Comparison of ENCODE assay signal across 12 mouse cellular contexts in the genomic region with DNA sequence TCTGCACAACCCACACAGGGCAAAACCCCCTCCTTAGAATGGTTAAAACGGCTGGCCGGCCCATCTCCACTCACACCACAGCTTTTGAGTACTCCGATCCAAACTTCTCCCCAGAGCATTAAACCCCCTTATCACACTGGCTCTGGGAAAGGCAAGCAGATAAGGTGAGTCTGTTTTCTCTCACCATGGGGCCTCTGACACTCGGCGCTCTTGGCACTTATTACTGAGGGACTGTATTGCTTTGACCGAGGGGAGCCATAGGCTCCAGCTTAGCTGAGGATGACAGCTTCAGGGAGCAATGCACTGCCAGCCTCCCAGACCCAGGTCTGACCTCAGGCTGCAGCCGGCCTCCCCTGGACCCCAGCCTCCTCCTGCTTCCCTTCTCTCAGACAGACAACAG. TPM values are rescaled to one million over a fixed set of nuclear protein-coding genes. Genes with fewer than 3 reads are reported as not detected.
A peak's percentile ranks its signal among the peaks of the same experiment; 100 is the strongest.
DNase-seq lines count a peak whose midpoint lies in the region; ATAC-seq lines count a peak whose summit lies in the region.
"Had no signal": no experiment of that assay in that cellular context is flagged by ENCODE, and none has a peak within 500 bp of the region (broad histone marks: within the 10 kb centered on the region; RNA-seq: fewer than 3 reads in every experiment).

No protein-coding gene starts in this region.

- H3K9ac ChIP-seq in lung, embryonic 16.5 days (ENCODE audit: low read length) = peak overlapping the region; percentile 93
- H3K9ac ChIP-seq in stomach, embryonic 16.5 days (ENCODE audit: low read length) = peak overlapping the region; percentile 56; the same call in 1 of the 2 replicates
- H3K9ac ChIP-seq: hindbrain, embryonic 14.5 days; limb, embryonic 12.5 days had no signal

- H3K4me2 ChIP-seq in lung, embryonic 16.5 days (ENCODE audit: low read depth, low read length) = peak overlapping the region; percentile 92
- H3K4me2 ChIP-seq in stomach, embryonic 16.5 days (ENCODE audit: low read depth, low read length) = peak overlapping the region; percentile 95
- H3K4me2 ChIP-seq: hindbrain, embryonic 14.5 days had no signal

- WGBS in lung, embryonic 16.5 days = 8% methylated on average over 7 of the region's 7 CpGs
- WGBS in stomach, embryonic 16.5 days = 17% methylated on average over 7 of the region's 7 CpGs

- peak overlapping the region; percentile 94 for H3K27ac ChIP-seq in lung, embryonic 16.5 days (ENCODE audit: low read length)
- H3K27ac ChIP-seq in stomach, embryonic 16.5 days (ENCODE audit: low read length) = peak overlapping the region; percentile 71
- H3K27ac ChIP-seq: hindbrain, embryonic 14.5 days; limb, embryonic 12.5 days had no signal

- H3K4me3 ChIP-seq in lung, embryonic 16.5 days (ENCODE audit: low read length) = peak overlapping the region; percentile 96
- 0 out of 2 replicates have a peak overlapping the region, but pooled peaks have one; percentile 5 for H3K4me3 ChIP-seq in stomach, embryonic 16.5 days (replicated peaks; ENCODE audit: low read length)
- H3K4me3 ChIP-seq: erythroblast, embryonic 14.5 days; limb, embryonic 12.5 days had no signal

- H3K36me3 ChIP-seq in lung, embryonic 16.5 days (ENCODE audit: control insufficient read depth, insufficient read depth, low read length) = 0 out of 2 replicates have a peak, but pooled peaks cover 3% of the 10 kb centered on the region
- no peaks in the 10 kb centered on the region for H3K36me3 ChIP-seq in stomach, embryonic 16.5 days (ENCODE audit: control insufficient read depth, insufficient read depth, low read length)
- H3K36me3 ChIP-seq: limb, embryonic 12.5 days had no signal

- no peak for ATAC-seq in lung, embryonic 16.5 days (ENCODE audit: low read depth)
- ATAC-seq in stomach, embryonic 16.5 days (ENCODE audit: insufficient read depth, low FRiP score) = no peak

- DNase-seq in lung, adult 18-20 months = no peak
- peak; percentile 74 to 79 for DNase-seq in heart, adult 9 months (ENCODE audit: low spot score in 2 of 2)
- DNase-seq in heart, postnatal 4 days = peak; percentile 75
- no peak for DNase-seq in urinary bladder, postnatal 14 days (ENCODE audit: low spot score)
- DNase-seq in adipocyte (ENCODE audit: low spot score) = no peak
- DNase-seq in urinary bladder, postnatal 25 days (ENCODE audit: low spot score) = no peak
- DNase-seq: cerebellum, postnatal 10 days had no signal

- no peaks in the 10 kb centered on the region for H3K27me3 ChIP-seq in lung, embryonic 16.5 days (ENCODE audit: control insufficient read depth, insufficient read depth, low read depth, low read length)
- H3K27me3 ChIP-seq in stomach, embryonic 16.5 days (ENCODE audit: control insufficient read depth, insufficient read depth, low read length) = no peaks in the 10 kb centered on the region

- peaks cover 61% of the 10 kb centered on the region for H3K4me1 ChIP-seq in lung, embryonic 16.5 days (replicated peaks; ENCODE audit: control insufficient read depth, insufficient read depth, low read length)
- H3K4me1 ChIP-seq in stomach, embryonic 16.5 days (ENCODE audit: control insufficient read depth, insufficient read depth, low read length) = peaks cover 52% of the 10 kb centered on the region

- no peaks in the 10 kb centered on the region for H3K9me3 ChIP-seq in lung, embryonic 16.5 days (ENCODE audit: control insufficient read depth, low read length)
- H3K9me3 ChIP-seq in stomach, embryonic 16.5 days (replicated peaks; ENCODE audit: control insufficient read depth, low read length) = no peaks in the 10 kb centered on the region
- H3K9me3 ChIP-seq: limb, embryonic 12.5 days had no signal

RNA-seq across cellular contexts. Expression of a gene that starts 3.9 kb away (rescaled TPM):
- polyA plus RNA-seq in lung, embryonic 16.5 days (2015; fragmentation: Nextera tagmentation; extraction: Ambion mirVana) = 133 and 136 TPM in 2 replicates
- total RNA-seq in heart, postnatal 4 days (2021) = 10 to 100 TPM; 62.2 to 63.4 TPM
- 44.0 and 46.2 TPM in 2 replicates for polyA plus RNA-seq in stomach, embryonic 16.5 days (2015; fragmentation: Nextera tagmentation; extraction: Ambion mirVana)
- polyA plus RNA-seq: erythroblast, embryonic 14.5 days had no signal

RNA-seq across cellular contexts. Expression of a gene that starts 27.8 kb away (rescaled TPM):
- polyA plus RNA-seq in lung, embryonic 16.5 days (2015; fragmentation: Nextera tagmentation; extraction: Ambion mirVana) = 0.19 TPM in 1 of 2 replicates, not detected in the other
- total RNA-seq in heart, postnatal 4 days (2021) = not detected
- polyA plus RNA-seq in stomach, embryonic 16.5 days (2015; fragmentation: Nextera tagmentation; extraction: Ambion mirVana) = 8.1 and 8.9 TPM in 2 replicates
- polyA plus RNA-seq: erythroblast, embryonic 14.5 days had no signal

RNA-seq across cellular contexts. Expression of a gene that starts 33.6 kb away (rescaled TPM):
- polyA plus RNA-seq in lung, embryonic 16.5 days (2015; fragmentation: Nextera tagmentation; extraction: Ambion mirVana) = 106 and 126 TPM in 2 replicates
- 10 to 100 TPM; 55.6 to 55.9 TPM for total RNA-seq in heart, postnatal 4 days (2021)
- polyA plus RNA-seq in stomach, embryonic 16.5 days (2015; fragmentation: Nextera tagmentation; extraction: Ambion mirVana) = 117 and 133 TPM in 2 replicates

RNA-seq across cellular contexts. Expression of a gene that starts 45.3 kb away (rescaled TPM):
- polyA plus RNA-seq in lung, embryonic 16.5 days (2015; fragmentation: Nextera tagmentation; extraction: Ambion mirVana) = 17.8 and 22.4 TPM in 2 replicates
- total RNA-seq in heart, postnatal 4 days (2021) = under 1 TPM; 0.26 to 0.50 TPM
- polyA plus RNA-seq in stomach, embryonic 16.5 days (2015; fragmentation: Nextera tagmentation; extraction: Ambion mirVana) = 0.18 and 0.59 TPM in 2 replicates
- polyA plus RNA-seq: erythroblast, embryonic 14.5 days had no signal

Comparison
In these comparisons a context has a peak if more than half of its experiments do, and no peak if none do; other contexts are left out.
1. DNase-seq: peak in heart, adult 9 months (2 of 2) and heart, postnatal 4 days (single experiment); none in lung, adult 18-20 months (0 of 2), urinary bladder, postnatal 14 days (single experiment), adipocyte (single experiment) and urinary bladder, postnatal 25 days (single experiment).